Mouse (Mus musculus): ENCODE measurements around the gene Rabepk. TPM values are rescaled to one million over a fixed set of nuclear protein-coding genes. Genes with fewer than 3 reads are reported as not detected.

Gene Rabepk
- total and polyA plus RNA-seq, 3 experiments = 62.1 to 88.4 (median 68.8) TPM

- peak within 1 kb of the TSS; percentile 99; the same call in 1 of the 2 replicates for H3K4me2 ChIP-seq (ENCODE audit: insufficient read depth, low read depth, poor library complexity, severe bottlenecking)
- TF ChIP-seq CHD2 (IDR thresholded peaks at IDR 0.05; ENCODE audit: low read length) = peak; percentile 76; the same call in 1 of the 2 replicates
- TF ChIP-seq POLR2A (IDR thresholded peaks at IDR 0.05; ENCODE audit: low read depth, low read length) = no peak; the same call in 1 of the 2 replicates
- peak; percentile 76 for TF ChIP-seq MYC (IDR thresholded peaks at IDR 0.05; ENCODE audit: low read depth, low read length)
- TF ChIP-seq TBP (conservative IDR thresholded peaks at IDR 0.05; ENCODE audit: low read depth, low read length) = 0 out of 2 replicates have a peak, but pooled peaks have one; percentile 45
- peak; percentile 39 for TF ChIP-seq ZNF384 (IDR thresholded peaks at IDR 0.05; ENCODE audit: low read depth, low read length)
- TF ChIP-seq MAZ (IDR thresholded peaks at IDR 0.05; ENCODE audit: low read depth, low read length) = no peak
- TF ChIP-seq CHD1 (IDR thresholded peaks at IDR 0.05; ENCODE audit: low read depth, low read length) = 0 out of 2 replicates have a peak, but pooled peaks have one; percentile 30
- 0 out of 2 replicates have a peak, but pooled peaks have one; percentile 30 for TF ChIP-seq E2F4 (IDR thresholded peaks at IDR 0.05; ENCODE audit: insufficient replicate concordance, low read depth, low read length)
- peak within 1 kb of the TSS; percentile 90 for H3K9ac ChIP-seq (ENCODE audit: insufficient read depth, low read depth)
- peak within 1 kb of the TSS; percentile 54 for H3K27ac ChIP-seq (ENCODE audit: insufficient read depth, low read depth)
- no peaks in the 10 kb centered on the region for H3K27me3 ChIP-seq (replicated peaks)
- no peak for DNase-seq (ENCODE audit: extremely low read depth)
- peaks cover 0 to 9% of the 10 kb centered on the region in 2 experiments for H3K36me3 ChIP-seq (replicated peaks in 1 of 2; ENCODE audit: control insufficient read depth in 1 of 2, insufficient read depth in 1 of 2, low read length in 1 of 2)
- peak within 1 kb of the TSS; percentile 92 to 93 (median 92) for H3K4me3 ChIP-seq (replicated peaks in 1 of 3; ENCODE audit: low read depth in 2 of 3, low read length in 2 of 3, poor library complexity in 1 of 3)
- dilution Hi-C loops (cut with MboI; ENCODE audit: extremely low pct_ligation_motif_present, extremely low pct_unique_long_range_greater_than_20kb, low sequenced_read_pairs) = no loop called here
- H3K9me3 ChIP-seq (replicated peaks; ENCODE audit: low read length) = no peaks in the 10 kb centered on the region
- H3K4me1 ChIP-seq (ENCODE audit: control insufficient read depth in 1 of 2, insufficient read depth in 2 of 2) = peaks cover 0 to 27% of the 10 kb centered on the region in 2 experiments; a peak in 2 of 4 replicates
- in situ Hi-C loops (cut with MboI; ENCODE audit: low pct_ligation_motif_present, low pct_unique_long_range_greater_than_20kb, low sequenced_read_pairs) = no loop called here
- peaks cover 37% of the 10 kb centered on the region for H3K79me2 ChIP-seq (replicated peaks; ENCODE audit: control insufficient read depth, extremely low read depth, insufficient read depth, poor library complexity, severe bottlenecking)
These were observed 45.0 kb downstream of the Rabepk start, which contains the start of gene Gapvd1 for GRCm38 (mm10) chr2:34754551-34755358. TSS of gene Gapvd1 (minus strand) at chr2:34755232.

- peaks cover 0 to 27% of the 10 kb centered on the region in 2 experiments; a peak in 2 of 4 replicates for H3K4me1 ChIP-seq (ENCODE audit: control insufficient read depth in 1 of 2, insufficient read depth in 2 of 2)
- dilution Hi-C loops (cut with MboI; ENCODE audit: extremely low pct_ligation_motif_present, extremely low pct_unique_long_range_greater_than_20kb, low sequenced_read_pairs) = no loop called here
- TF ChIP-seq ELF1 (IDR thresholded peaks at IDR 0.05; ENCODE audit: low read depth, low read length) = peak; percentile 77; the same call in 1 of the 2 replicates
- TF ChIP-seq USF1 (IDR thresholded peaks at IDR 0.05; ENCODE audit: low read depth, low read length) = no peak
- TF ChIP-seq ZMIZ1 (IDR thresholded peaks at IDR 0.05; ENCODE audit: low read depth, low read length) = peak; percentile 49; the same call in 1 of the 2 replicates
- TF ChIP-seq BHLHE40 (IDR thresholded peaks at IDR 0.05; ENCODE audit: low read depth, low read length) = 0 out of 2 replicates have a peak, but pooled peaks have one; percentile 4
- peak; percentile 84 for TF ChIP-seq POLR2A (IDR thresholded peaks at IDR 0.05; ENCODE audit: low read depth, low read length)
- TF ChIP-seq HCFC1 (IDR thresholded peaks at IDR 0.05; ENCODE audit: low read depth, low read length) = peak; percentile 69
- peak; percentile 34; the same call in 1 of the 2 replicates for TF ChIP-seq MXI1 (IDR thresholded peaks at IDR 0.05; ENCODE audit: low read depth, low read length)
- 0 out of 2 replicates have a peak, but pooled peaks have one; percentile 5 for TF ChIP-seq IRF4 (IDR thresholded peaks at IDR 0.05; ENCODE audit: low read depth, low read length)
- no peak for TF ChIP-seq RCOR1 (conservative IDR thresholded peaks at IDR 0.05; ENCODE audit: low read depth, low read length)
- TF ChIP-seq CHD1 (IDR thresholded peaks at IDR 0.05; ENCODE audit: low read depth, low read length) = no peak
- TF ChIP-seq NELFE (IDR thresholded peaks at IDR 0.05; ENCODE audit: low read depth, low read length) = peak; percentile 77
- peak; percentile 44; the same call in 1 of the 2 replicates for TF ChIP-seq MAX (IDR thresholded peaks at IDR 0.05; ENCODE audit: low read length)
- TF ChIP-seq TCF12 (IDR thresholded peaks at IDR 0.05; ENCODE audit: low read depth, low read length) = peak; percentile 58; the same call in 1 of the 2 replicates
- no peak for TF ChIP-seq SIN3A (IDR thresholded peaks at IDR 0.05; ENCODE audit: low read length)
- TF ChIP-seq NRF1 (IDR thresholded peaks at IDR 0.05; ENCODE audit: low read depth, low read length) = peak; percentile 94
These were observed 45.7 kb downstream of the Rabepk start for GRCm38 (mm10) chr2:34753811-34754550.

More at GRCm38 (mm10) chr2:34753811-34754550, 45.7 kb downstream of the Rabepk start:
- H3K27ac ChIP-seq (ENCODE audit: insufficient read depth, low read depth) = peak overlapping the region; percentile 54
- DNase-seq (ENCODE audit: extremely low read depth) = peak; percentile 73
- peaks cover 39% of the 10 kb centered on the region for H3K79me2 ChIP-seq (replicated peaks; ENCODE audit: control insufficient read depth, extremely low read depth, insufficient read depth, poor library complexity, severe bottlenecking)
- H3K4me2 ChIP-seq (ENCODE audit: insufficient read depth, low read depth, poor library complexity, severe bottlenecking) = peak overlapping the region; percentile 10; the same call in 1 of the 2 replicates
- H3K36me3 ChIP-seq (replicated peaks in 1 of 2; ENCODE audit: control insufficient read depth in 1 of 2, insufficient read depth in 1 of 2, low read length in 1 of 2) = peaks cover 0 to 9% of the 10 kb centered on the region in 2 experiments
- peak overlapping the region; percentile 92 to 93 (median 92) for H3K4me3 ChIP-seq (replicated peaks in 1 of 3; ENCODE audit: low read depth in 2 of 3, low read length in 2 of 3, poor library complexity in 1 of 3)
- no peaks in the 10 kb centered on the region for H3K27me3 ChIP-seq (replicated peaks)
- in situ Hi-C loops (cut with MboI; ENCODE audit: low pct_ligation_motif_present, low pct_unique_long_range_greater_than_20kb, low sequenced_read_pairs) = no loop called here
- H3K9me3 ChIP-seq (replicated peaks; ENCODE audit: low read length) = no peaks in the 10 kb centered on the region
- H3K9ac ChIP-seq (ENCODE audit: insufficient read depth, low read depth) = peak overlapping the region; percentile 90

All from CH12.LX (cell line).